Mouse (Mus musculus) embryo, embryonic 9.5 days (tissue): ENCODE results near the gene Ephx1.
"Not testable (repeated sequence)": the region's sequence is repeated elsewhere in the genome, so short reads cannot be mapped to it uniquely, and the experiment has no call there.

Experiments used
- DNase-seq: peaks from one replicate; pipeline ENCODE4 v3.0.0-alpha.2; 2017; ENCODE audit errors: extremely low spot score

Gene Ephx1

GRCm38 (mm10) chr1:180938781-180939180 lies 81.9 kb downstream of the Ephx1 start:
- DNase-seq = not testable (repeated sequence)

- not testable (repeated sequence) for DNase-seq
Measured at GRCm38 (mm10) chr1:180937631-180938030, 83.1 kb downstream of the Ephx1 start.

GRCm38 (mm10) chr1:180936610-180937398 lies 83.9 kb downstream of the Ephx1 start:
- peak; percentile 42 for DNase-seq

- no peak for DNase-seq
Measured at GRCm38 (mm10) chr1:180934467-180935419, 86.0 kb downstream of the Ephx1 start, which contains the start of gene Lefty1. Gene Lefty1 (plus strand): TSS chr1:180935022.

- no peak for DNase-seq
Measured at GRCm38 (mm10) chr1:180933659-180934058, 87.0 kb downstream of the Ephx1 start.

- DNase-seq = no peak
Measured at GRCm38 (mm10) chr1:180931106-180931505, 89.6 kb downstream of the Ephx1 start.

GRCm38 (mm10) chr1:180929599-180929998 lies 91.1 kb downstream of the Ephx1 start:
- no peak for DNase-seq

- no peak for DNase-seq
Measured at GRCm38 (mm10) chr1:180926286-180926685, 94.4 kb downstream of the Ephx1 start.
